Mouse (Mus musculus): Measurements from ENCODE around the gene Cux2. TPM values are rescaled to one million over a fixed set of nuclear protein-coding genes. Genes with fewer than 3 reads are reported as not detected.

The Cux2 gene
- total and polyA plus RNA-seq, 3 experiments = 0.17 TPM; not detected in 2

- H3K4me1 ChIP-seq (ENCODE audit: control insufficient read depth in 1 of 2, insufficient read depth in 2 of 2) = peaks cover 4 to 14% of the 10 kb centered on the region in 2 experiments; a peak in 3 of 4 replicates
- no peak overlapping the region for H3K4me2 ChIP-seq (ENCODE audit: insufficient read depth, low read depth, poor library complexity, severe bottlenecking)
- no peak for TF ChIP-seq TCF12 (IDR thresholded peaks at IDR 0.05; ENCODE audit: low read depth, low read length)
- peak; percentile 63 for TF ChIP-seq SMC3 (IDR thresholded peaks at IDR 0.05; ENCODE audit: low read depth, low read length)
- peak in 1 of 2 experiments; percentile 74; a peak in 2 of 4 replicates for TF ChIP-seq CTCF (conservative IDR thresholded peaks at IDR 0.05 in 1 of 2, IDR thresholded peaks at IDR 0.05 in 1 of 2; ENCODE audit: low read depth in 2 of 2, low read length in 2 of 2)
- peak; percentile 67 for TF ChIP-seq RAD21 (IDR thresholded peaks at IDR 0.05; ENCODE audit: low read depth, low read length)
- no peak for TF ChIP-seq PAX5 (IDR thresholded peaks at IDR 0.05; ENCODE audit: low read length)
- H3K9ac ChIP-seq (ENCODE audit: insufficient read depth, low read depth) = no peak overlapping the region
- dilution Hi-C loops (cut with MboI; ENCODE audit: extremely low pct_ligation_motif_present, extremely low pct_unique_long_range_greater_than_20kb, low sequenced_read_pairs) = no loop called here
- no peaks in the 10 kb centered on the region for H3K36me3 ChIP-seq (replicated peaks in 1 of 2; ENCODE audit: control insufficient read depth in 1 of 2, insufficient read depth in 1 of 2, low read length in 1 of 2)
- H3K27me3 ChIP-seq (replicated peaks) = peaks cover 70% of the 10 kb centered on the region
- in situ Hi-C loops (cut with MboI; ENCODE audit: low pct_ligation_motif_present, low pct_unique_long_range_greater_than_20kb, low sequenced_read_pairs) = no loop called here
- no peak overlapping the region for H3K4me3 ChIP-seq (replicated peaks in 1 of 3; ENCODE audit: low read depth in 2 of 3, low read length in 2 of 3, poor library complexity in 1 of 3)
- no peaks in the 10 kb centered on the region for H3K79me2 ChIP-seq (replicated peaks; ENCODE audit: control insufficient read depth, extremely low read depth, insufficient read depth, poor library complexity, severe bottlenecking)
- H3K9me3 ChIP-seq (replicated peaks; ENCODE audit: low read length) = peaks cover 2% of the 10 kb centered on the region
- H3K27ac ChIP-seq (ENCODE audit: insufficient read depth, low read depth) = no peak overlapping the region
- no peak for DNase-seq (ENCODE audit: extremely low read depth)
Observed at GRCm38 (mm10) chr5:121893581-121893980, 156.3 kb downstream of the Cux2 start.

GRCm38 (mm10) chr5:121892281-121892680 lies 157.6 kb downstream of the Cux2 start:
- Histone ChIP-seq H3K27me3 (replicated peaks) (peaks cover 63% of the 10 kb centered on the region), H3K27ac (ENCODE audit: insufficient read depth, low read depth) (no peak overlapping the region), H3K4me1 (ENCODE audit: control insufficient read depth in 1 of 2, insufficient read depth in 2 of 2) (peaks cover 4 to 14% of the 10 kb centered on the region in 2 experiments; a peak in 3 of 4 replicates), H3K79me2 (replicated peaks; ENCODE audit: control insufficient read depth, extremely low read depth, insufficient read depth, poor library complexity, severe bottlenecking) (no peaks in the 10 kb centered on the region), H3K36me3 (replicated peaks in 1 of 2; ENCODE audit: control insufficient read depth in 1 of 2, insufficient read depth in 1 of 2, low read length in 1 of 2) (no peaks in the 10 kb centered on the region), H3K9ac (ENCODE audit: insufficient read depth, low read depth) (no peak overlapping the region), H3K4me3 (replicated peaks in 1 of 3; ENCODE audit: low read depth in 2 of 3, low read length in 2 of 3, poor library complexity in 1 of 3) (no peak overlapping the region), H3K9me3 (replicated peaks; ENCODE audit: low read length) (peaks cover 12% of the 10 kb centered on the region), H3K4me2 (ENCODE audit: insufficient read depth, low read depth, poor library complexity, severe bottlenecking) (no peak overlapping the region)
- dilution Hi-C loops (cut with MboI; ENCODE audit: extremely low pct_ligation_motif_present, extremely low pct_unique_long_range_greater_than_20kb, low sequenced_read_pairs) (no loop called here), in situ Hi-C loops (cut with MboI; ENCODE audit: low pct_ligation_motif_present, low pct_unique_long_range_greater_than_20kb, low sequenced_read_pairs) (no loop called here)
- TF ChIP-seq SIN3A (IDR thresholded peaks at IDR 0.05; ENCODE audit: low read length) (no peak), ZNF384 (IDR thresholded peaks at IDR 0.05; ENCODE audit: low read depth, low read length) (no peak), MXI1 (IDR thresholded peaks at IDR 0.05; ENCODE audit: low read depth, low read length) (no peak), HCFC1 (IDR thresholded peaks at IDR 0.05; ENCODE audit: low read depth, low read length) (no peak), MAFK (IDR thresholded peaks at IDR 0.05; ENCODE audit: insufficient replicate concordance, low read length) (no peak), CTCF (conservative IDR thresholded peaks at IDR 0.05 in 1 of 2, IDR thresholded peaks at IDR 0.05 in 1 of 2; ENCODE audit: low read depth in 2 of 2, low read length in 2 of 2) (no peak)
- DNase-seq (ENCODE audit: extremely low read depth) = no peak

GRCm38 (mm10) chr5:121890925-121891324 lies 159.0 kb downstream of the Cux2 start:
- DNase-seq (ENCODE audit: extremely low read depth) = no peak
- peaks cover 4 to 14% of the 10 kb centered on the region in 2 experiments; a peak in 3 of 4 replicates for H3K4me1 ChIP-seq (ENCODE audit: control insufficient read depth in 1 of 2, insufficient read depth in 2 of 2)
- no peak overlapping the region for H3K4me2 ChIP-seq (ENCODE audit: insufficient read depth, low read depth, poor library complexity, severe bottlenecking)
- H3K9ac ChIP-seq (ENCODE audit: insufficient read depth, low read depth) = no peak overlapping the region
- TF ChIP-seq ZNF384 (IDR thresholded peaks at IDR 0.05; ENCODE audit: low read depth, low read length) (no peak), UBTF (IDR thresholded peaks at IDR 0.05; ENCODE audit: low read depth, low read length) (no peak; the same call in 1 of the 2 replicates), PAX5 (IDR thresholded peaks at IDR 0.05; ENCODE audit: low read length) (no peak), RCOR1 (conservative IDR thresholded peaks at IDR 0.05; ENCODE audit: low read depth, low read length) (no peak), NRF1 (IDR thresholded peaks at IDR 0.05; ENCODE audit: low read depth, low read length) (no peak), USF1 (IDR thresholded peaks at IDR 0.05; ENCODE audit: low read depth, low read length) (no peak), POLR2AphosphoS2 (IDR thresholded peaks at IDR 0.05; ENCODE audit: low read depth, low read length) (no peak), MAFK (IDR thresholded peaks at IDR 0.05; ENCODE audit: insufficient replicate concordance, low read length) (no peak), MEF2A (IDR thresholded peaks at IDR 0.05; ENCODE audit: borderline replicate concordance, low read depth, low read length) (no peak), CTCF (conservative IDR thresholded peaks at IDR 0.05 in 1 of 2, IDR thresholded peaks at IDR 0.05 in 1 of 2; ENCODE audit: low read depth in 2 of 2, low read length in 2 of 2) (no peak), JUN (IDR thresholded peaks at IDR 0.05; ENCODE audit: insufficient read depth, low read depth, low read length) (no peak)
- H3K79me2 ChIP-seq (replicated peaks; ENCODE audit: control insufficient read depth, extremely low read depth, insufficient read depth, poor library complexity, severe bottlenecking) = no peaks in the 10 kb centered on the region
- dilution Hi-C loops (cut with MboI; ENCODE audit: extremely low pct_ligation_motif_present, extremely low pct_unique_long_range_greater_than_20kb, low sequenced_read_pairs) = no loop called here
- peaks cover 51% of the 10 kb centered on the region for H3K27me3 ChIP-seq (replicated peaks)
- no peaks in the 10 kb centered on the region for H3K36me3 ChIP-seq (replicated peaks in 1 of 2; ENCODE audit: control insufficient read depth in 1 of 2, insufficient read depth in 1 of 2, low read length in 1 of 2)
- no peak overlapping the region for H3K4me3 ChIP-seq (replicated peaks in 1 of 3; ENCODE audit: low read depth in 2 of 3, low read length in 2 of 3, poor library complexity in 1 of 3)
- no peak overlapping the region for H3K27ac ChIP-seq (ENCODE audit: insufficient read depth, low read depth)
- peaks cover 24% of the 10 kb centered on the region for H3K9me3 ChIP-seq (replicated peaks; ENCODE audit: low read length)
- in situ Hi-C loops (cut with MboI; ENCODE audit: low pct_ligation_motif_present, low pct_unique_long_range_greater_than_20kb, low sequenced_read_pairs) = no loop called here
